Mouse (Mus musculus): ENCODE results near the gene Gm3625.
"Not testable (repeated sequence)": the region's sequence is repeated elsewhere in the genome, so short reads cannot be mapped to it uniquely, and the experiment has no call there.

The Gm3625 gene

GRCm38 (mm10) chr12:4555451-4555850 is 37.3 kb downstream of the Gm3625 start:
- no peak for DNase-seq (ENCODE audit: low spot score in 2 of 2)

DNA sequence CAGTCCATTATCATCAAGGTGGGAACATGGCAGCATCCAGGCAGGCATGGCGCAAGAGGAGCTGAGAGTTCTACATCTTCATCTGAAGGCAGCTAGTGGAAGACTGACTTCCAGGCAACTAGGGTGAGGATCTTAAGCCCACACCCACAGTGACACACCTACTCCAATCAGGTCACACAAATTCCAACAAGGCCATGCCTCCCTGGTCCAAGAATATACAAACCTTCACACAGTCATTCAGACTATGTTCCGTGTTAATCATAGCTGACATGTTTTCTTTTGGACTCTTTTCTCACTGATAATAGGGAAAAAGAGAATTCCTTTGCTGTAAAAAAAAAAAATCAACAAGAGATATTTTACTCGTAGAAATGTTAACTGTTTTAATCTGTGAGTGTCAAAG is 39.0 kb downstream of the Gm3625 start:
- DNase-seq (ENCODE audit: low spot score in 2 of 2): not testable (repeated sequence)

GRCm38 (mm10) chr12:4548053-4549013 is 44.4 kb downstream of the Gm3625 start:
- peak; percentile 62 to 81 for DNase-seq (ENCODE audit: low spot score in 2 of 2)

- DNase-seq (ENCODE audit: low spot score in 2 of 2): no peak
Measured at GRCm38 (mm10) chr12:4547557-4547956, 45.2 kb downstream of the Gm3625 start.

DNA sequence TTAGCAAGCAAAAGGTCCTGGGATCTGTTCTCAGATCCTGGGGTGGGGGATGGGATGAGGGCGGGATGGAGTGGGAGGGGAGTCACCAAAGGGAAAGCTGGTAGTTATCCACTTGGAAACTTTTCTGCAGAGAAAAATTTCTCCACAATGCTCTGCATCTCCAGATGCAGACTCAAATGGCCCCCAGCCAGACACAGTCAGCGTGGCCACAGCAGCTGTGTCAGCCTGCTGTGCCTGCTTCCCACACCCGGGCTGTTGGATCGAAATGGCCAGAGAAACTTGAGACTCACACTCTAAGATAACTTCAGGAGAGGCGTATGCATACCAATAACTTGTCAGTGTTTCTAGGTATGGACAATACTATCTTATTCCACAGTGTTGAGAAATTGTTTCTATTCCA is 46.2 kb downstream of the Gm3625 start:
- DNase-seq (ENCODE audit: low spot score in 2 of 2): no peak

- no peak for DNase-seq (ENCODE audit: low spot score in 2 of 2)
Measured at GRCm38 (mm10) chr12:4545425-4545824, 47.3 kb downstream of the Gm3625 start.

DNA sequence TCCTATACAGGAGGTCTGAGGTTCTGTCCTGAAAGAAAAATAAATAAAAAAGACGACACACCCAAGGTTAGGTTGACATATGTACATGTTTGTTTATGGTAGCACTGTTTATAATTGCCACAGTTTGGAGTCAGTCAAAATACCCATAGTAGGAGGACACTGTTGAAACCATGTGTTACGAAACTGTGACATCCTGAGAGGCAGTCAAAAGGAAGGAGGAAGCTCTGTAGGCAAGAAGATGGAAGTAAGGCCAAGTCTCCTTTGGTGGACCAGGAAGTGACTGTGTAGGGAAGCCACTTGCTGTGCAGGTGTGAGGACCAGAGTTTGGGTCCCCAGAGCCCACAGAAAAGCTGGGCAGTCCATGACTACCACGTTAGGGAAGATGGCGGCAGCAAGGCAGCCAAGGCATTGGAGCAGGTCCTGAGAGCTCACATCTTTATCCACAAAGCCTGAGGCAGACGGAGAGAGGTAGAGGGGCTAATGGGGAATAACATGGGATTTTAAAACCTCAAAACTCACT is 48.3 kb downstream of the Gm3625 start:
- no peak for DNase-seq (ENCODE audit: low spot score in 2 of 2)
